Mouse (Mus musculus) liver, embryonic 14.5 days (tissue): ENCODE measurements at regions not wholly inside any gene's neighbourhood (a gene's known extent, or its start where the extent isn't known, plus 50 kb on each side); places are given as distances from the start of the nearest gene placed in this dataset.

Experiments used
- ATAC-seq: fragments of 200-750 bp; cut with Nextera tagmentation; 2 replicates; pipeline ENCODE4 v1.8.0; 2017; ENCODE audit warnings: moderate number of reproducible peaks, mild to moderate bottlenecking, moderate library complexity; ENCODE audit not compliant: insufficient read depth
- DNase-seq, 3 experiments: peaks; one replicate each; pipeline ENCODE4 v3.0.0-alpha.2; 2012 to 2013; ENCODE audit warnings: low read depth in 3 of 3, low spot score in 3 of 3
- H3K27ac ChIP-seq: fragments of 300-500 bp; sonication (generic); 2 replicates; pipeline ENCODE4 v1.5.1; 2014; ENCODE audit warnings: moderate library complexity, mild to moderate bottlenecking, control low read depth, inconsistent platforms
- H3K27me3 ChIP-seq: fragments of 300-500 bp; sonication (generic); 2 replicates; pipeline ENCODE4 v1.6.1; 2014; ENCODE audit warnings: mild to moderate bottlenecking, low read length, moderate library complexity; ENCODE audit not compliant: control insufficient read depth, insufficient read depth
- H3K36me3 ChIP-seq: fragments of 300-500 bp; sonication (generic); replicated peaks from 2 replicates; pipeline ENCODE4 v1.6.1; 2014; ENCODE audit warnings: low read depth; ENCODE audit not compliant: control insufficient read depth, insufficient read depth
- H3K4me1 ChIP-seq, 2 experiments: fragments of 200-500 bp in 1 of 2; fragments of 300-500 bp in 1 of 2; sonication (generic) in 1 of 2; replicated peaks; 2 replicates each; pipeline ENCODE4 v1.6.1; 2012 to 2014; ENCODE audit warnings: antibody characterized with exemption in 1 of 2, inconsistent platforms in 1 of 2, low read length in 1 of 2; ENCODE audit not compliant: control insufficient read depth in 2 of 2, insufficient read depth in 2 of 2
- H3K4me2 ChIP-seq: fragments of 300-500 bp; sonication (generic); 2 replicates; pipeline ENCODE4 v1.6.1; 2014; ENCODE audit warnings: low read depth, mild to moderate bottlenecking, control low read depth, moderate library complexity
- H3K4me3 ChIP-seq, 2 experiments: fragments of 200-500 bp in 1 of 2; fragments of 300-500 bp in 1 of 2; sonication (generic) in 1 of 2; 2 replicates each; pipeline ENCODE4 v1.5.1; 2012 to 2014; ENCODE audit warnings: low read depth in 2 of 2, low read length in 2 of 2, mild to moderate bottlenecking in 2 of 2, control low read depth in 1 of 2, inconsistent platforms in 1 of 2, moderate library complexity in 1 of 2; ENCODE audit not compliant: insufficient read depth in 1 of 2
- H3K9ac ChIP-seq: fragments of 300-500 bp; sonication (generic); replicated peaks from 2 replicates; pipeline ENCODE4 v1.6.1; 2014; ENCODE audit warnings: mild to moderate bottlenecking, control low read depth, moderate library complexity
- H3K9me3 ChIP-seq: fragments of 300-500 bp; sonication (generic); 2 replicates; pipeline ENCODE4 v1.6.1; 2016; ENCODE audit warnings: low read length, mixed read lengths; ENCODE audit not compliant: control insufficient read depth
- CTCF ChIP-seq: IDR thresholded peaks from 2 replicates; pipeline ENCODE4 v1.5.1; 2016; ENCODE audit warnings: antibody characterized with exemption, low read depth, control low read depth
- EP300 ChIP-seq: IDR thresholded peaks from 2 replicates; pipeline ENCODE4 v1.6.1; 2016; ENCODE audit warnings: antibody characterized with exemption, low read depth
- WGBS: fragments of 180-500 bp; shearing (Covaris S2); extraction: QIAGEN DNeasy Blood & Tissue Kit; methylation state at CpG from one replicate; pipeline ENCODE4 v1.1.7; 2014; ENCODE audit not compliant: insufficient replicate concordance; 5-methylcytosine and 5-hydroxymethylcytosine counted together

- ATAC-seq, result no peak
- Histone ChIP-seq H3K9ac (no peak overlapping the region), H3K4me3 (no peak overlapping the region)
Measured at GRCm38 (mm10) chr13:70165511-70166225, 363.5 kb downstream of the Med10 start.

GRCm38 (mm10) chr13:70167747-70168146 lies 365.6 kb downstream of the Med10 start:
- no peaks in the 10 kb centered on the region for H3K27me3 ChIP-seq
- H3K27ac ChIP-seq, result no peak overlapping the region
- ATAC-seq, result no peak
- whole genome bisulfite sequencing, result 38% methylated on average over 4 of the region's 4 CpGs
- no peak overlapping the region for H3K4me3 ChIP-seq
- no peak overlapping the region for H3K4me2 ChIP-seq
- no peak overlapping the region for H3K9ac ChIP-seq
- no peak for DNase-seq
- H3K9me3 ChIP-seq, result no peaks in the 10 kb centered on the region
- no peaks in the 10 kb centered on the region for H3K4me1 ChIP-seq
- no peaks in the 10 kb centered on the region for H3K36me3 ChIP-seq
- TF ChIP-seq CTCF (no peak), EP300 (no peak)

More at GRCm38 (mm10) chr13:70165511-70166225, 363.5 kb downstream of the Med10 start:
- H3K27ac ChIP-seq, result no peak overlapping the region
- no peaks in the 10 kb centered on the region for H3K36me3 ChIP-seq
- no peaks in the 10 kb centered on the region for H3K9me3 ChIP-seq
- H3K27me3 ChIP-seq, result no peaks in the 10 kb centered on the region
- no peaks in the 10 kb centered on the region for H3K4me1 ChIP-seq
- no peak for DNase-seq
- no peak overlapping the region for H3K4me2 ChIP-seq
- no peak for TF ChIP-seq EP300
- TF ChIP-seq CTCF, result no peak
- WGBS, result 59% methylated on average over 15 of the region's 15 CpGs

- H3K9ac ChIP-seq, result no peak overlapping the region
- H3K4me2 ChIP-seq, result no peak overlapping the region
- H3K27me3 ChIP-seq, result no peaks in the 10 kb centered on the region
- ATAC-seq (no peak), DNase-seq (no peak)
- H3K27ac ChIP-seq, result no peak overlapping the region
- WGBS, result 63% methylated on average over 3 of the region's 3 CpGs
- H3K36me3 ChIP-seq, result no peaks in the 10 kb centered on the region
- no peaks in the 10 kb centered on the region for H3K9me3 ChIP-seq
- no peak overlapping the region for H3K4me3 ChIP-seq
- TF ChIP-seq EP300, result no peak
- no peak for TF ChIP-seq CTCF
- no peaks in the 10 kb centered on the region for H3K4me1 ChIP-seq
Measured at GRCm38 (mm10) chr13:70168906-70169305, 366.7 kb downstream of the Med10 start.

GRCm38 (mm10) chr13:70177066-70177465 lies 374.9 kb downstream of the Med10 start:
- Histone ChIP-seq H3K4me2 (no peak overlapping the region), H3K27me3 (no peaks in the 10 kb centered on the region), H3K9ac (no peak overlapping the region), H3K27ac (no peak overlapping the region), H3K9me3 (no peaks in the 10 kb centered on the region), H3K4me1 (no peaks in the 10 kb centered on the region), H3K36me3 (no peaks in the 10 kb centered on the region), H3K4me3 (no peak overlapping the region)
- ATAC-seq (no peak), DNase-seq (no peak)
- no peak for TF ChIP-seq CTCF
- TF ChIP-seq EP300, result no peak
- 67% methylated on average over 2 of the region's 2 CpGs for WGBS

- H3K36me3 ChIP-seq, result no peaks in the 10 kb centered on the region
- H3K27ac ChIP-seq, result no peak overlapping the region
- H3K4me2 ChIP-seq, result no peak overlapping the region
- H3K9me3 ChIP-seq, result no peaks in the 10 kb centered on the region
- no peak overlapping the region for H3K4me3 ChIP-seq
- H3K9ac ChIP-seq, result no peak overlapping the region
- no peaks in the 10 kb centered on the region for H3K27me3 ChIP-seq
- ATAC-seq, result no peak
- TF ChIP-seq EP300 (no peak), CTCF (no peak)
- no peaks in the 10 kb centered on the region for H3K4me1 ChIP-seq
- DNase-seq, result no peak
- 49% methylated on average over 8 of the region's 8 CpGs for WGBS
Measured at GRCm38 (mm10) chr13:70178073-70178491, 375.9 kb downstream of the Med10 start.
